Mouse (Mus musculus) limb, embryonic 13.5 days (tissue): ENCODE data around the gene Pimreg. TPM values are rescaled to one million over a fixed set of nuclear protein-coding genes. Genes with fewer than 3 reads are reported as not detected.

Experiments used
- polyA plus RNA-seq: library from polyadenylated mRNA; unstranded; fragments of >200 nt; fragmentation: Nextera tagmentation; extraction: Ambion mirVana; gene quantifications from 2 replicates; pipeline ENCODE4 v1.2.1, GENCODE M21; 2015

Pimreg gene
- polyA plus RNA-seq, 1 experiment from 2014 or later: 99.8 TPM

Other genes starting within 250 kb of the Pimreg start
- 0.27 and 0.33 TPM in 2 replicates for gene Aipl1, start 4.5 kb upstream of the Pimreg start, polyA plus RNA-seq
- 0.08 and 0.14 TPM in 2 replicates for gene Pitpnm3, start 93.7 kb downstream of the Pimreg start, polyA plus RNA-seq
- gene Gm43951, start 164.8 kb downstream of the Pimreg start, polyA plus RNA-seq: 0.84 and 1.1 TPM in 2 replicates
- 18.1 and 18.3 TPM in 2 replicates for gene 4933427D14Rik, start 165.4 kb downstream of the Pimreg start, polyA plus RNA-seq
- 229 and 230 TPM in 2 replicates for gene Txndc17, start 165.5 kb downstream of the Pimreg start, polyA plus RNA-seq
- 48.9 and 49.6 TPM in 2 replicates for gene Med31, start 173.6 kb downstream of the Pimreg start, polyA plus RNA-seq
- 0.18 and 0.84 TPM in 2 replicates for gene Slc13a5, start 225.2 kb downstream of the Pimreg start, polyA plus RNA-seq